Mouse (Mus musculus): Measurements from ENCODE around the gene Htra1. TPM values are rescaled to one million over a fixed set of nuclear protein-coding genes. Genes with fewer than 3 reads are reported as not detected.

The Htra1 gene
- 7.2 and 7.5 TPM in 2 replicates for polyA plus RNA-seq (2014; fragmentation: Nextera tagmentation; extraction: Ambion mirVana)

DNA sequence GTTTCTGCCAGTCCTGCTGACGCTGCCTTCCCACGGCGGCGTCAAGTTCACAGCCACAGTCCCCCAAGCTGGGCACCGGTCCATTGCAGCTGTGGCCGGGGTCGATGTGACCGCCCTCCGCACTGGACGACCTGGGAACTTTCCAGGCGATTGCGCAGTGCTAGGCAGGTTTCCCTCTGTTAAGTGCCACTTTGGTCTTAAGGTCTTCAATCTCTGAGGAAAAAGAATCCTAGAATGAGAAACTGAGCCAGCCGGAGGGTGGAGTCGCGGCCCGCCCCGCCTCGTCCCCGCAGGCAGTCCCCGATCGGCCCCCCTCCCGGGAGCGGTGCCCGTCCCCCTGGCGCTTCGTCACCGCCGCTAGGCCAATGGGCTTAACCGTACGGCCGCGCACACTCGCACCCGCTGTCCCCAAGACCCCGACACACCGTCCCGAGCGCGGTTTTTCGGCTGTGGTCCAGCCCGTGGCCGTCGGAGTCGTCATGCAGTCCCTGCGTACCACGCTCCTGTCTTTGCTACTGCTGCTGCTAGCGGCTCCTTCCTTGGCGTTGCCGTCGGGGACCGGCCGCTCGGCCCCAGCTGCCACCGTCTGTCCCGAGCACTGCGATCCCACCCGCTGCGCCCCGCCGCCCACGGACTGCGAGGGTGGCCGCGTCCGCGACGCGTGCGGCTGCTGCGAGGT is at the start of gene Htra1:
Gene Htra1, plus strand, starts transcription at position 319 of the 679 bp plus-strand sequence.
- Histone ChIP-seq H3K4me3 (ENCODE audit: low read depth, low read length) (peak within 1 kb of the TSS; percentile 48), H3K4me1 (ENCODE audit: control insufficient read depth, insufficient read depth, low read length) (peaks cover 12% of the 10 kb centered on the region; the same call in 1 of the 2 replicates), H3K9ac (ENCODE audit: low read length) (peak within 1 kb of the TSS; percentile 33), H3K4me2 (ENCODE audit: low read depth) (peak within 1 kb of the TSS; percentile 63), H3K9me3 (ENCODE audit: control insufficient read depth, low read length) (0 out of 2 replicates have a peak, but pooled peaks cover 2% of the 10 kb centered on the region), H3K27me3 (ENCODE audit: control insufficient read depth, insufficient read depth, low read length) (peaks cover 49% of the 10 kb centered on the region), H3K36me3 (ENCODE audit: control insufficient read depth, insufficient read depth, low read length) (no peaks in the 10 kb centered on the region), H3K27ac (ENCODE audit: low read depth, low read length) (no peak within 1 kb of the TSS)
- DNase-seq (ENCODE audit: low spot score) (peak; percentile 59), ATAC-seq (ENCODE audit: insufficient read depth, low FRiP score, low TSS enrichment) (peak; percentile 72; the same call in 1 of the 2 replicates)
- under 1% methylated on average over 67 of the region's 70 CpGs for WGBS

DNA sequence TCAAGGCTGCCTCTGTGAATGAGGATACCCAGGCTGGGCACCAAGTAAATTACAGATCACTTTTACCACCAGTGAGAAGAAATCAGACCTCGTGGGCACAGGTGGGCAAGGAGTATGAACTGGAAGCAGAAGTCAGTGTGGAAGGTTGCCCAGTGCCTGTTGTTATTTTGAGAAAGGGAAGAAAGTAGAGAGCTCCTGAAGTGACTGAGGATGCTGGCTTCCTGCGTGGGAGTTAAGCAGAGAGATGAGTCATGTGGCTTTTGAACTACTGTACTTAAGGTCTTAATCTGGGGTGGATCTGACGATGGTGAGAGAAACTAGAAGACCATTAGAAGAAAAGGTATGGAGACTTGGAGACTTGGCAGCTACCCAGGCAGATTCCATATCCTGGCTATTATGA is 49.7 kb upstream of the Htra1 start:
- 87% methylated on average over 3 of the region's 3 CpGs for WGBS
- no peak for DNase-seq (ENCODE audit: low spot score)
- Histone ChIP-seq H3K36me3 (ENCODE audit: control insufficient read depth, insufficient read depth, low read length) (no peaks in the 10 kb centered on the region; the same call in 1 of the 2 replicates), H3K9me3 (ENCODE audit: control insufficient read depth, low read length) (no peaks in the 10 kb centered on the region), H3K4me3 (ENCODE audit: low read depth, low read length) (no peak overlapping the region), H3K27ac (ENCODE audit: low read depth, low read length) (no peak overlapping the region), H3K4me1 (ENCODE audit: control insufficient read depth, insufficient read depth, low read length) (no peaks in the 10 kb centered on the region), H3K27me3 (ENCODE audit: control insufficient read depth, insufficient read depth, low read length) (no peaks in the 10 kb centered on the region), H3K4me2 (ENCODE audit: low read depth) (no peak overlapping the region), H3K9ac (ENCODE audit: low read length) (no peak overlapping the region)
- no peak for ATAC-seq (ENCODE audit: insufficient read depth, low FRiP score, low TSS enrichment)

DNA sequence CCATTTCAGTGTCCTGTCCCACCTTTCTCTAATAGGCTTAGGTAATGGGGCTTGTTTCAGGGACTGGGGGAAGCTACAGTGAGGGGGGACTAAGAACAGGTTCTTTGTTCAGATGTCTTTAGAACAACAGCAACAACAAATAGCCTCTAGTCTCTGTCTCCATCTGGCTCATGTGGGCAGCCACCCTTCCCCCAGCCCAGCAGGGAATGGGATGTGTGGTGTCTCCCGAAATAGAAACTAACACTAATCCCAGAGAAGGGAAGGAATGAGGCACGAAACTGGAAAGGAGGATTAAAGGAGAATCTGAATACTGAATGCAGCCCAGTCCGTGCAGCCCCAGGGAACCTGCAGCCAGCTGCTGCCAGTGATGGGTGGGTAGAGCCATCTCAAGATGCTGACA is 48.0 kb upstream of the Htra1 start:
- H3K36me3 ChIP-seq (ENCODE audit: control insufficient read depth, insufficient read depth, low read length) = no peaks in the 10 kb centered on the region; the same call in 1 of the 2 replicates
- no peaks in the 10 kb centered on the region for H3K27me3 ChIP-seq (ENCODE audit: control insufficient read depth, insufficient read depth, low read length)
- no peaks in the 10 kb centered on the region for H3K4me1 ChIP-seq (ENCODE audit: control insufficient read depth, insufficient read depth, low read length)
- ATAC-seq (ENCODE audit: insufficient read depth, low FRiP score, low TSS enrichment) (no peak), DNase-seq (ENCODE audit: low spot score) (peak; percentile 13)
- H3K4me3 ChIP-seq (ENCODE audit: low read depth, low read length) = no peak overlapping the region
- H3K9ac ChIP-seq (ENCODE audit: low read length) = no peak overlapping the region
- H3K27ac ChIP-seq (ENCODE audit: low read depth, low read length) = no peak overlapping the region
- H3K4me2 ChIP-seq (ENCODE audit: low read depth) = no peak overlapping the region
- H3K9me3 ChIP-seq (ENCODE audit: control insufficient read depth, low read length) = no peaks in the 10 kb centered on the region
- WGBS = 43% methylated on average over 3 of the region's 3 CpGs

DNA sequence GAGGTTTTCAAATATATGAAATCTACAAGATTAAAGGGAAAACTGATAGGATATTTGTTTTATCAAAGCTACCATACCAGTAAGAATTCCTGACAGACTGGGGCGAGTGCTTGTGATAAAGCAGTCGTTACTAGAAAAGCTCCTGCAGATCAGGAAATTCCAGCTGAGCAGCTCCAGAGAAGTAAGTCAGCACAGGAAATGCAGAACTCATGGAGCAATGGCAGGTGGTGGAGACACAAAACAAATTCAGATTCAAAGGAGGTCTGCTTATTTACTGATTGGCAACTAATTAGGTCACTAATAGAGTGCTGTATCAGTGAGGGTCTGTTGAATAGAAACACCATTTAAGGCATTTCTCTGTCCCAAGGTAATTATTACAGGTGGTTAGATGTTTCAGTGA is 45.0 kb upstream of the Htra1 start:
- WGBS = 31% methylated on average over 2 of the region's 2 CpGs
- no peak overlapping the region for H3K4me2 ChIP-seq (ENCODE audit: low read depth)
- no peak overlapping the region for H3K4me3 ChIP-seq (ENCODE audit: low read depth, low read length)
- H3K4me1 ChIP-seq (ENCODE audit: control insufficient read depth, insufficient read depth, low read length) = no peaks in the 10 kb centered on the region
- no peaks in the 10 kb centered on the region for H3K27me3 ChIP-seq (ENCODE audit: control insufficient read depth, insufficient read depth, low read length)
- no peaks in the 10 kb centered on the region for H3K9me3 ChIP-seq (ENCODE audit: control insufficient read depth, low read length)
- ATAC-seq (ENCODE audit: insufficient read depth, low FRiP score, low TSS enrichment) (no peak), DNase-seq (ENCODE audit: low spot score) (no peak)
- no peak overlapping the region for H3K27ac ChIP-seq (ENCODE audit: low read depth, low read length)
- H3K36me3 ChIP-seq (ENCODE audit: control insufficient read depth, insufficient read depth, low read length) = no peaks in the 10 kb centered on the region; the same call in 1 of the 2 replicates
- no peak overlapping the region for H3K9ac ChIP-seq (ENCODE audit: low read length)

- Histone ChIP-seq H3K4me1 (ENCODE audit: control insufficient read depth, insufficient read depth, low read length) (no peaks in the 10 kb centered on the region), H3K9me3 (ENCODE audit: control insufficient read depth, low read length) (no peaks in the 10 kb centered on the region), H3K4me3 (ENCODE audit: low read depth, low read length) (no peak overlapping the region), H3K36me3 (ENCODE audit: control insufficient read depth, insufficient read depth, low read length) (no peaks in the 10 kb centered on the region), H3K27me3 (ENCODE audit: control insufficient read depth, insufficient read depth, low read length) (no peaks in the 10 kb centered on the region), H3K4me2 (ENCODE audit: low read depth) (no peak overlapping the region), H3K27ac (ENCODE audit: low read depth, low read length) (no peak overlapping the region), H3K9ac (ENCODE audit: low read length) (no peak overlapping the region)
- WGBS = 83% methylated on average over 6 of the region's 6 CpGs
- no peak for ATAC-seq (ENCODE audit: insufficient read depth, low FRiP score, low TSS enrichment)
- no peak for DNase-seq (ENCODE audit: low spot score)
Measured at GRCm38 (mm10) chr7:130892973-130893372, 42.9 kb upstream of the Htra1 start.

DNA sequence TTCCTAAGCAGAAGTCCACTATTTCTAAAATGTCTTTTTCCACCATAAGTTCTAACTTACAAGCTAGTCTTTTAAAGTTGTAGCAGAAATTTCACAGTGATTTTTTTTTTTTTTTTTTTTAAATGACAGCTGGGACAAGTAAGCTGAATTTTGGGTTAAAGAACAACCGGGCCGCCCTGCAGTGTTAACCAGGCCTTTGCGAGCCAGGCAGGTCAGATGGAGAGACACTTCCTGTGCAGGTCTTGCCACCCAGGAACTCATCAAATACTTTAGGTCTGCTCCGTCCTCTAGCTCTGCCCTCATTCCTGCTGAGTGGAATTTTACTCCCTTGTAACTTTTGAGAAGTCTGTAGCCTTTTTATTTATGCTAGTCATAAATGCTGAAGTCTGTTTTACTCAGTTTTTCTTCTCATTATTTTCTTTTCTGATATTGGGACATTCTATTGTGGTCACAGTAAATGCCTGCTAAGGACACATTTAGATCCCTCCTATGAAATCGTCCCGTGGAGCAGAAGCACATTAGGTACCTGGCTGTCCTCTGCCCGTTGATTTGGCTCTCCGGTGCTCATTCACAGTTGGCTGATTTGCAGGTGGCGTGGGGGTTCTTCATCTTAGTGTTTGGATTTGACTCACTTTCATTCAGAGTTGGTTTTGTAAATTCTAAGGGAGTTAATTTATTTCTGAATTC is 40.8 kb upstream of the Htra1 start:
- DNase-seq (ENCODE audit: low spot score) = no peak
- Histone ChIP-seq H3K9ac (ENCODE audit: low read length) (no peak overlapping the region), H3K9me3 (ENCODE audit: control insufficient read depth, low read length) (no peaks in the 10 kb centered on the region), H3K36me3 (ENCODE audit: control insufficient read depth, insufficient read depth, low read length) (no peaks in the 10 kb centered on the region), H3K4me3 (ENCODE audit: low read depth, low read length) (no peak overlapping the region), H3K4me2 (ENCODE audit: low read depth) (no peak overlapping the region), H3K27me3 (ENCODE audit: control insufficient read depth, insufficient read depth, low read length) (no peaks in the 10 kb centered on the region), H3K27ac (ENCODE audit: low read depth, low read length) (no peak overlapping the region), H3K4me1 (ENCODE audit: control insufficient read depth, insufficient read depth, low read length) (no peaks in the 10 kb centered on the region)
- ATAC-seq (ENCODE audit: insufficient read depth, low FRiP score, low TSS enrichment) = no peak
- WGBS = 87% methylated on average over 9 of the region's 9 CpGs

DNA sequence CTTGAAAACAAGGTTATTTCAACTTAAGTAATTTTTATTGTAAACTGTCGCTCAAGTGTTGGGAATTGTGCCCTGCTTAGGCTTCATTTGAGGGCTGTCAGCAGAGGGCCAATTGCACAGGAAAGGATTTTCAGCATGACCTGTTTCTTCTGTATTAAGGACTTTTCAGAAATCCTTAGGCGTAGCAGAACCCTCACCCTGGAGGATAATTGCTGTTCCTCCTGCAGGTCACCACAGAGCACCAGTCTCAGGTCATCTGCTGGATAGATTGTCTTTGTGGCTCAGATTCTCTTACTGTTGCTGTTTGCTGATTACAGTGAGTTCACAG is 40.3 kb upstream of the Htra1 start:
- Histone ChIP-seq H3K9me3 (ENCODE audit: control insufficient read depth, low read length) (no peaks in the 10 kb centered on the region), H3K4me2 (ENCODE audit: low read depth) (no peak overlapping the region), H3K27me3 (ENCODE audit: control insufficient read depth, insufficient read depth, low read length) (no peaks in the 10 kb centered on the region), H3K36me3 (ENCODE audit: control insufficient read depth, insufficient read depth, low read length) (no peaks in the 10 kb centered on the region), H3K4me1 (ENCODE audit: control insufficient read depth, insufficient read depth, low read length) (no peaks in the 10 kb centered on the region), H3K4me3 (ENCODE audit: low read depth, low read length) (no peak overlapping the region), H3K27ac (ENCODE audit: low read depth, low read length) (no peak overlapping the region), H3K9ac (ENCODE audit: low read length) (no peak overlapping the region)
- ATAC-seq (ENCODE audit: insufficient read depth, low FRiP score, low TSS enrichment) (no peak), DNase-seq (ENCODE audit: low spot score) (no peak)
- WGBS = 75% methylated on average over 2 of the region's 2 CpGs

- no peaks in the 10 kb centered on the region for H3K27me3 ChIP-seq (ENCODE audit: control insufficient read depth, insufficient read depth, low read length)
- no peak overlapping the region for H3K9ac ChIP-seq (ENCODE audit: low read length)
- 82% methylated on average over 3 of the region's 3 CpGs for WGBS
- no peak overlapping the region for H3K4me2 ChIP-seq (ENCODE audit: low read depth)
- no peak overlapping the region for H3K4me3 ChIP-seq (ENCODE audit: low read depth, low read length)
- DNase-seq (ENCODE audit: low spot score) (no peak), ATAC-seq (ENCODE audit: insufficient read depth, low FRiP score, low TSS enrichment) (no peak)
- H3K4me1 ChIP-seq (ENCODE audit: control insufficient read depth, insufficient read depth, low read length) = no peaks in the 10 kb centered on the region
- no peaks in the 10 kb centered on the region for H3K9me3 ChIP-seq (ENCODE audit: control insufficient read depth, low read length)
- no peak overlapping the region for H3K27ac ChIP-seq (ENCODE audit: low read depth, low read length)
- H3K36me3 ChIP-seq (ENCODE audit: control insufficient read depth, insufficient read depth, low read length) = no peaks in the 10 kb centered on the region
Measured at GRCm38 (mm10) chr7:130896064-130896463, 39.8 kb upstream of the Htra1 start.

DNA sequence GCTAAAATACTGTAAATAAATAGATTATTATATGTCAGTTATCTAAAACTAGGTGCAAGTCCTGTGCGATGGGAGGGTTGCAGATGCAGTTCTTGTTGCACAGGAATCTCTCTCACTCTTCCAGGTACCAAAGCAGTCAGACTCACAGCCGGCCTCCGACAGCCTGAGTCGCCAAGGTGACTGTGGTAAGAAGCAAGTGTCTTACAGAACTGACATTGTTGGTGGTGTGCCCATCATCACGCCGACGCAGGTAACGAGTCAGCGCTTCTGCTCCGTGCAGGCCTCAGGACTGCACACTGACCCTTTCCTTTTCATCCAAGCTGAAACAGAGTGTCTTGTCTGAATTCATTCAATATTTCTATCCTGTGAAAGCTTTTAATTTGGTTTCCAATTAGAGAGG is 38.7 kb upstream of the Htra1 start:
- Histone ChIP-seq H3K4me2 (ENCODE audit: low read depth) (no peak overlapping the region), H3K9ac (ENCODE audit: low read length) (no peak overlapping the region), H3K27ac (ENCODE audit: low read depth, low read length) (no peak overlapping the region), H3K9me3 (ENCODE audit: control insufficient read depth, low read length) (no peaks in the 10 kb centered on the region), H3K27me3 (ENCODE audit: control insufficient read depth, insufficient read depth, low read length) (no peaks in the 10 kb centered on the region), H3K4me1 (ENCODE audit: control insufficient read depth, insufficient read depth, low read length) (no peaks in the 10 kb centered on the region), H3K4me3 (ENCODE audit: low read depth, low read length) (no peak overlapping the region), H3K36me3 (ENCODE audit: control insufficient read depth, insufficient read depth, low read length) (no peaks in the 10 kb centered on the region)
- no peak for ATAC-seq (ENCODE audit: insufficient read depth, low FRiP score, low TSS enrichment)
- WGBS = 94% methylated on average over 10 of the region's 10 CpGs
- DNase-seq (ENCODE audit: low spot score) = no peak

Measured in neural tube, embryonic 11.5 days (tissue).